Mouse (Mus musculus): ENCODE data around the gene St6galnac6. TPM values are rescaled to one million over a fixed set of nuclear protein-coding genes. Genes with fewer than 3 reads are reported as not detected.

Gene St6galnac6
- polyA plus RNA-seq (2015; fragmentation: Nextera tagmentation; extraction: Ambion mirVana) = 13.3 and 16.6 TPM in 2 replicates

GRCm38 (mm10) chr2:32599409-32599808 lies at the start of gene St6galnac6:
Gene St6galnac6 (plus strand): TSS chr2:32599709.

GRCm38 (mm10) chr2:32570698-32571494 lies 28.6 kb upstream of the St6galnac6 start, which contains the start of gene Dpm2:
Gene Dpm2 (plus strand): TSS chr2:32570858.

GRCm38 (mm10) chr2:32574497-32574896 lies 25.0 kb upstream of the St6galnac6 start, which contains the start of gene Pip5kl1:
Gene Pip5kl1 (plus strand): TSS chr2:32574797.

GRCm38 (mm10) chr2:32575586-32576160 lies 23.8 kb upstream of the St6galnac6 start, which contains the start of gene 9430097D07Rik:
Gene 9430097D07Rik (minus strand): TSS chr2:32575684.

GRCm38 (mm10) chr2:32586871-32587351 lies 12.6 kb upstream of the St6galnac6 start, which contains the start of gene St6galnac4:
Gene St6galnac4 (plus strand): TSS chr2:32587095.

GRCm38 (mm10) chr2:32621517-32621859 lies 22.0 kb downstream of the St6galnac6 start, which contains the start of gene Ak1:
Gene Ak1 (plus strand): TSS chr2:32621758.

GRCm38 (mm10) chr2:32646379-32647056 lies 47.0 kb downstream of the St6galnac6 start, which contains the start of gene Eng:
Gene Eng (plus strand): TSS chr2:32646595.

MicroRNA genes within 50 kb of the gene (microRNA counts, 519-probe panel; counts per million panel counts)
- microRNA mmu-miR-1954 = 88.3 counts per million

Other genes starting within 250 kb of the St6galnac6 start
- gene Ciz1, start 247.4 kb upstream of the St6galnac6 start, polyA plus RNA-seq (2015; fragmentation: Nextera tagmentation; extraction: Ambion mirVana) = 20.5 and 25.2 TPM in 2 replicates
- gene Dnm1, start 246.4 kb upstream of the St6galnac6 start, polyA plus RNA-seq (2015; fragmentation: Nextera tagmentation; extraction: Ambion mirVana) = 2.0 and 3.8 TPM in 2 replicates
- 45.8 and 48.6 TPM in 2 replicates for gene 1110008P14Rik, start 217.8 kb upstream of the St6galnac6 start, polyA plus RNA-seq (2015; fragmentation: Nextera tagmentation; extraction: Ambion mirVana)
- 401 and 613 TPM in 2 replicates for gene Lcn2, start 211.5 kb upstream of the St6galnac6 start, polyA plus RNA-seq (2015; fragmentation: Nextera tagmentation; extraction: Ambion mirVana)
- gene Ptges2, start 203.8 kb upstream of the St6galnac6 start, polyA plus RNA-seq (2015; fragmentation: Nextera tagmentation; extraction: Ambion mirVana) = 13.7 and 14.0 TPM in 2 replicates
- gene Naif1, start 149.3 kb upstream of the St6galnac6 start, polyA plus RNA-seq (2015; fragmentation: Nextera tagmentation; extraction: Ambion mirVana) = 2.5 and 2.9 TPM in 2 replicates
- gene Slc25a25, start 148.3 kb upstream of the St6galnac6 start, polyA plus RNA-seq (2015; fragmentation: Nextera tagmentation; extraction: Ambion mirVana) = 7.0 and 7.8 TPM in 2 replicates
- 3.9 and 5.6 TPM in 2 replicates for gene Fam102a, start 64.4 kb upstream of the St6galnac6 start, polyA plus RNA-seq (2015; fragmentation: Nextera tagmentation; extraction: Ambion mirVana)
- gene Dpm2, start 28.9 kb upstream of the St6galnac6 start, polyA plus RNA-seq (2015; fragmentation: Nextera tagmentation; extraction: Ambion mirVana) = 73.8 and 81.9 TPM in 2 replicates
- gene Pip5kl1, start 24.9 kb upstream of the St6galnac6 start, polyA plus RNA-seq (2015; fragmentation: Nextera tagmentation; extraction: Ambion mirVana) = not detected in 2 replicates
- not detected in 2 replicates for gene 9430097D07Rik, start 24.0 kb upstream of the St6galnac6 start, polyA plus RNA-seq (2015; fragmentation: Nextera tagmentation; extraction: Ambion mirVana)
- gene St6galnac4, start 12.6 kb upstream of the St6galnac6 start, polyA plus RNA-seq (2015; fragmentation: Nextera tagmentation; extraction: Ambion mirVana) = 14.7 and 19.2 TPM in 2 replicates
- 4.8 and 5.1 TPM in 2 replicates for gene Ak1, start 22.0 kb downstream of the St6galnac6 start, polyA plus RNA-seq (2015; fragmentation: Nextera tagmentation; extraction: Ambion mirVana)
- 40.5 and 45.8 TPM in 2 replicates for gene Eng, start 46.9 kb downstream of the St6galnac6 start, polyA plus RNA-seq (2015; fragmentation: Nextera tagmentation; extraction: Ambion mirVana)
- 20.0 and 22.3 TPM in 2 replicates for gene Fpgs, start 104.4 kb downstream of the St6galnac6 start, polyA plus RNA-seq (2015; fragmentation: Nextera tagmentation; extraction: Ambion mirVana)
- 71.1 and 76.8 TPM in 2 replicates for gene Cdk9, start 113.4 kb downstream of the St6galnac6 start, polyA plus RNA-seq (2015; fragmentation: Nextera tagmentation; extraction: Ambion mirVana)
- gene Sh2d3c, start 121.3 kb downstream of the St6galnac6 start, polyA plus RNA-seq (2015; fragmentation: Nextera tagmentation; extraction: Ambion mirVana) = 21.4 and 28.6 TPM in 2 replicates
- 0.41 TPM in 1 of 2 replicates, not detected in the other for gene 6330409D20Rik, start 141.3 kb downstream of the St6galnac6 start, polyA plus RNA-seq (2015; fragmentation: Nextera tagmentation; extraction: Ambion mirVana)
- 23.5 and 29.9 TPM in 2 replicates for gene Tor2a, start 157.5 kb downstream of the St6galnac6 start, polyA plus RNA-seq (2015; fragmentation: Nextera tagmentation; extraction: Ambion mirVana)
- gene Ttc16, start 175.9 kb downstream of the St6galnac6 start, polyA plus RNA-seq (2015; fragmentation: Nextera tagmentation; extraction: Ambion mirVana) = 0.05 and 0.17 TPM in 2 replicates
- gene Ptrh1, start 176.1 kb downstream of the St6galnac6 start, polyA plus RNA-seq (2015; fragmentation: Nextera tagmentation; extraction: Ambion mirVana) = 2.4 and 3.0 TPM in 2 replicates
- 0.12 and 0.37 TPM in 2 replicates for gene Cfap157, start 184.7 kb downstream of the St6galnac6 start, polyA plus RNA-seq (2015; fragmentation: Nextera tagmentation; extraction: Ambion mirVana)
- 5.5 and 6.8 TPM in 2 replicates for gene Stxbp1, start 247.5 kb downstream of the St6galnac6 start, polyA plus RNA-seq (2015; fragmentation: Nextera tagmentation; extraction: Ambion mirVana)

Measured in spleen, postnatal 0 days (tissue).